Mouse (Mus musculus): ENCODE results near the gene Pdzd2.

GRCm38 (mm10) chr15:12549919-12550305 lies 189.8 kb downstream of the Pdzd2 start:
- no peak for TF ChIP-seq CTCF (IDR thresholded peaks at IDR 0.05; ENCODE audit: low read depth)
- TF ChIP-seq EP300 (IDR thresholded peaks at IDR 0.05; ENCODE audit: low read depth): no peak
